Mouse (Mus musculus): ENCODE measurements around the gene Ccr8. TPM values are rescaled to one million over a fixed set of nuclear protein-coding genes. Genes with fewer than 3 reads are reported as not detected.

The Ccr8 gene
- polyA plus RNA-seq, 1 experiment from 2014 or later = 0.07 TPM

GRCm38 (mm10) chr9:120134529-120135160 lies 42.7 kb downstream of the Ccr8 start:
- H3K4me1 ChIP-seq (replicated peaks; ENCODE audit: control insufficient read depth, insufficient read depth) = no peaks in the 10 kb centered on the region
- TF ChIP-seq CTCF (IDR thresholded peaks at IDR 0.05; ENCODE audit: low read depth) (no peak), EP300 (optimal IDR thresholded peaks at IDR 0.05) (no peak)
- no peak overlapping the region for H3K4me2 ChIP-seq (replicated peaks; ENCODE audit: low read depth)
- WGBS = 73% methylated on average over 13 of the region's 13 CpGs
- no peaks in the 10 kb centered on the region for H3K9me3 ChIP-seq (ENCODE audit: control insufficient read depth, low read length)
- no peak overlapping the region for H3K4me3 ChIP-seq (ENCODE audit: low read depth, low read length)
- H3K27ac ChIP-seq (replicated peaks) = no peak overlapping the region
- H3K9ac ChIP-seq (ENCODE audit: low read length) = no peak overlapping the region
- no peak for DNase-seq (ENCODE audit: low spot score)
- ATAC-seq (ENCODE audit: low FRiP score, low TSS enrichment) = no peak
- peaks cover 9% of the 10 kb centered on the region; the same call in 1 of the 2 replicates for H3K36me3 ChIP-seq (ENCODE audit: control insufficient read depth, insufficient read depth, low read length)
- no peaks in the 10 kb centered on the region for H3K27me3 ChIP-seq (ENCODE audit: control insufficient read depth, insufficient read depth, low read length)

GRCm38 (mm10) chr9:120135454-120135853 lies 43.5 kb downstream of the Ccr8 start:
- Histone ChIP-seq H3K27ac (replicated peaks) (no peak overlapping the region), H3K36me3 (ENCODE audit: control insufficient read depth, insufficient read depth, low read length) (peaks cover 9% of the 10 kb centered on the region; the same call in 1 of the 2 replicates), H3K4me3 (ENCODE audit: low read depth, low read length) (no peak overlapping the region), H3K4me2 (replicated peaks; ENCODE audit: low read depth) (no peak overlapping the region), H3K9ac (ENCODE audit: low read length) (no peak overlapping the region), H3K4me1 (replicated peaks; ENCODE audit: control insufficient read depth, insufficient read depth) (no peaks in the 10 kb centered on the region), H3K9me3 (ENCODE audit: control insufficient read depth, low read length) (no peaks in the 10 kb centered on the region), H3K27me3 (ENCODE audit: control insufficient read depth, insufficient read depth, low read length) (no peaks in the 10 kb centered on the region)
- TF ChIP-seq CTCF (IDR thresholded peaks at IDR 0.05; ENCODE audit: low read depth) = no peak
- TF ChIP-seq EP300 (optimal IDR thresholded peaks at IDR 0.05) = no peak
- no peak for DNase-seq (ENCODE audit: low spot score)
- 86% methylated on average over 11 of the region's 11 CpGs for WGBS
- ATAC-seq (ENCODE audit: low FRiP score, low TSS enrichment) = no peak

- no peaks in the 10 kb centered on the region for H3K27me3 ChIP-seq (ENCODE audit: control insufficient read depth, insufficient read depth, low read length)
- 4% methylated on average over 4 of the region's 4 CpGs for WGBS
- no peaks in the 10 kb centered on the region for H3K4me1 ChIP-seq (replicated peaks; ENCODE audit: control insufficient read depth, insufficient read depth)
- H3K9me3 ChIP-seq (ENCODE audit: control insufficient read depth, low read length) = no peaks in the 10 kb centered on the region
- no peak overlapping the region for H3K4me2 ChIP-seq (replicated peaks; ENCODE audit: low read depth)
- TF ChIP-seq CTCF (IDR thresholded peaks at IDR 0.05; ENCODE audit: low read depth) (peak; percentile 96), EP300 (optimal IDR thresholded peaks at IDR 0.05) (no peak)
- no peaks in the 10 kb centered on the region for H3K36me3 ChIP-seq (ENCODE audit: control insufficient read depth, insufficient read depth, low read length)
- peak; percentile 86 for DNase-seq (ENCODE audit: low spot score)
- H3K27ac ChIP-seq (replicated peaks) = no peak overlapping the region
- no peak overlapping the region for H3K4me3 ChIP-seq (ENCODE audit: low read depth, low read length)
- peak; percentile 86 for ATAC-seq (ENCODE audit: low FRiP score, low TSS enrichment)
- no peak overlapping the region for H3K9ac ChIP-seq (ENCODE audit: low read length)
Observed at GRCm38 (mm10) chr9:120140652-120141051, 48.7 kb downstream of the Ccr8 start.

- Histone ChIP-seq H3K9ac (ENCODE audit: low read length) (no peak overlapping the region), H3K36me3 (ENCODE audit: control insufficient read depth, insufficient read depth, low read length) (no peaks in the 10 kb centered on the region), H3K9me3 (ENCODE audit: control insufficient read depth, low read length) (no peaks in the 10 kb centered on the region), H3K4me2 (replicated peaks; ENCODE audit: low read depth) (no peak overlapping the region), H3K4me1 (replicated peaks; ENCODE audit: control insufficient read depth, insufficient read depth) (no peaks in the 10 kb centered on the region), H3K27ac (replicated peaks) (no peak overlapping the region), H3K4me3 (ENCODE audit: low read depth, low read length) (no peak overlapping the region), H3K27me3 (ENCODE audit: control insufficient read depth, insufficient read depth, low read length) (no peaks in the 10 kb centered on the region)
- DNase-seq (ENCODE audit: low spot score) = no peak
- TF ChIP-seq EP300 (optimal IDR thresholded peaks at IDR 0.05) = no peak
- no peak for TF ChIP-seq CTCF (IDR thresholded peaks at IDR 0.05; ENCODE audit: low read depth)
- no peak for ATAC-seq (ENCODE audit: low FRiP score, low TSS enrichment)
- 86% methylated on average over 13 of the region's 13 CpGs for WGBS
Observed at GRCm38 (mm10) chr9:120144474-120144873, 52.6 kb downstream of the Ccr8 start.

Other genes with a start within 250 kb of the Ccr8 start
- 16.2 and 17.2 TPM in 2 replicates for gene Wdr48, start 197.2 kb upstream of the Ccr8 start, polyA plus RNA-seq (2015; fragmentation: Nextera tagmentation; extraction: Ambion mirVana)
- 17.8 and 18.8 TPM in 2 replicates for gene Gorasp1, start 154.5 kb upstream of the Ccr8 start, polyA plus RNA-seq (2015; fragmentation: Nextera tagmentation; extraction: Ambion mirVana)
- 0.04 TPM in 2 replicates for gene Ttc21a, start 154.5 kb upstream of the Ccr8 start, polyA plus RNA-seq (2015; fragmentation: Nextera tagmentation; extraction: Ambion mirVana)
- gene Csrnp1, start 107.5 kb upstream of the Ccr8 start, polyA plus RNA-seq (2015; fragmentation: Nextera tagmentation; extraction: Ambion mirVana) = 5.5 and 5.6 TPM in 2 replicates
- gene Xirp1, start 68.5 kb upstream of the Ccr8 start, polyA plus RNA-seq (2015; fragmentation: Nextera tagmentation; extraction: Ambion mirVana) = 0.05 and 0.11 TPM in 2 replicates
- 8.6 and 9.5 TPM in 2 replicates for gene Cx3cr1, start 22.2 kb upstream of the Ccr8 start, polyA plus RNA-seq (2015; fragmentation: Nextera tagmentation; extraction: Ambion mirVana)
- 16.3 and 18.2 TPM in 2 replicates for gene Slc25a38, start 18.3 kb downstream of the Ccr8 start, polyA plus RNA-seq (2015; fragmentation: Nextera tagmentation; extraction: Ambion mirVana)
- 941 and 957 TPM in 2 replicates for gene Rpsa, start 35.6 kb downstream of the Ccr8 start, polyA plus RNA-seq (2015; fragmentation: Nextera tagmentation; extraction: Ambion mirVana)
- 0.32 and 0.51 TPM in 2 replicates for gene Mobp, start 57.6 kb downstream of the Ccr8 start, polyA plus RNA-seq (2015; fragmentation: Nextera tagmentation; extraction: Ambion mirVana)
- 0.38 and 0.42 TPM in 2 replicates for gene Myrip, start 209.4 kb downstream of the Ccr8 start, polyA plus RNA-seq (2015; fragmentation: Nextera tagmentation; extraction: Ambion mirVana)